Mouse (Mus musculus) spleen, adult 2 months (tissue): ENCODE measurements at regions not wholly inside any gene's neighbourhood (a gene's known extent, or its start where the extent isn't known, plus 50 kb on each side); places are given as distances from the start of the nearest gene placed in this dataset.

ENCODE experiments used
- DNase-seq, 2 experiments: peaks; one replicate each; pipeline versions ENCODE4 v3.0.0 to v3.0.0-alpha.2; 2012 to 2021; ENCODE audit warnings: low spot score in 2 of 2, low read depth in 1 of 2
- H3K27ac ChIP-seq: fragments of 200-500 bp; 2 replicates; pipeline ENCODE4 v1.5.1; 2012; ENCODE audit warnings: low read length, inconsistent platforms; ENCODE audit not compliant: insufficient read depth
- H3K27me3 ChIP-seq: fragments of 200-500 bp; 2 replicates; pipeline ENCODE4 v1.6.1; 2012; ENCODE audit warnings: mild to moderate bottlenecking, moderate library complexity, low read length, inconsistent platforms; ENCODE audit not compliant: control insufficient read depth, insufficient read depth
- H3K36me3 ChIP-seq: fragments of 200-500 bp; 2 replicates; pipeline ENCODE4 v1.6.1; 2012; ENCODE audit warnings: mild to moderate bottlenecking, low read length, inconsistent platforms; ENCODE audit not compliant: control insufficient read depth, insufficient read depth
- H3K4me1 ChIP-seq: fragments of 200-500 bp; 2 replicates; pipeline ENCODE4 v1.6.1; 2011; ENCODE audit warnings: inconsistent platforms; ENCODE audit not compliant: control insufficient read depth, insufficient read depth, insufficient read length
- H3K4me3 ChIP-seq: fragments of 200-500 bp; 2 replicates; pipeline ENCODE4 v1.5.1; 2011; ENCODE audit warnings: mild to moderate bottlenecking, inconsistent platforms; ENCODE audit not compliant: insufficient read depth, insufficient read length; ENCODE audit errors: extremely low read depth
- CTCF ChIP-seq: fragments of 200-500 bp; IDR thresholded peaks from 2 replicates; pipeline ENCODE4 v1.5.1; 2011; ENCODE audit warnings: mild to moderate bottlenecking, inconsistent platforms; ENCODE audit not compliant: insufficient read depth, insufficient read length, insufficient replicate concordance; ENCODE audit errors: extremely low read depth
- POLR2A ChIP-seq: fragments of 200-500 bp; IDR thresholded peaks from 2 replicates; pipeline ENCODE4 v1.6.1; 2011; ENCODE audit warnings: low read depth, low read length, inconsistent platforms
- WGBS: fragments of 180-500 bp; shearing (Covaris S2); methylation state at CpG from one replicate; pipeline ENCODE4 v1.1.7; 2018; 5-methylcytosine and 5-hydroxymethylcytosine counted together

DNA sequence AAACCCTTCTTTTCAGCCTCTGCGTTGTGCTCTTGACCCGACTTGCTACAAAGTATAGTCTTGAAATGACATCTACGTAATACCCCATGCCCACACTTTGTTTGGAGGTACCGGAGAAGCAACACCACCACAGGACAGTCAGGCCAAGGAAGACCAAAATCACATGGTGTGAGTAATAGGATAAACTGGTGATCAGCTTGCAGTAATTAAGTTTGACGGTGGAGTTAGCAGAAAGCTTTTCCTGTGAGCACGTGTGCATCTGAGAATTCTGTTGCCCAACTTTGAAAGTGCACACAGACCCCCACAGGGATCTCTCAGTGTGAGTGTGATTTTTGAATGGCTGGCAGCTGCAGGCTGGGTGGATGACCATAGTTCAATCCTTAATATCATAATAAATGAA lies 114.6 kb upstream of the Smyd2 start:
- 87% methylated on average over 6 of the region's 6 CpGs for WGBS
- Histone ChIP-seq H3K27ac (no peak overlapping the region), H3K27me3 (no peaks in the 10 kb centered on the region), H3K4me3 (no peak overlapping the region), H3K4me1 (no peaks in the 10 kb centered on the region), H3K36me3 (no peaks in the 10 kb centered on the region)
- TF ChIP-seq CTCF = no peak
- TF ChIP-seq POLR2A = no peak
- no peak for DNase-seq

DNA sequence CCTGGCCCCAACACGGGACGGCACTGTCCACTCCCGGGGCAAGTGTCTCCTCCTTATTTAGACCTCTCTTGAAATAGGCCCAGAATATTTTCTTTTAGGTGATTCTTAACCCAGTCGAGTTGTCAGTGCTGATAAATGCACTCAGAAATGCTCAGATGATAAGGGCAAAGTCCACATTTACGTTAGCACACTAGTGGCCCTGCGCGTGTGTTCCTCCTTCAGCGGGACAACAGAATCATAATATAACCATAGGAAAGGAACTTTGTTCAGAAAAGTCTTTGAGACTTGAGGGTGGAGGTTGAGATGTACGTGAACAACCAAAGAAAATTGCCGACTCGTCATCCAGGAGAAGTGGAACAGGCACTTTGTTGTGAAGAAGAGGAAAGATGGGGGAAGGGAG lies 113.8 kb upstream of the Smyd2 start:
- Histone ChIP-seq H3K27me3 (no peaks in the 10 kb centered on the region), H3K4me3 (no peak overlapping the region), H3K27ac (no peak overlapping the region), H3K4me1 (no peaks in the 10 kb centered on the region), H3K36me3 (no peaks in the 10 kb centered on the region)
- no peak for TF ChIP-seq POLR2A
- DNase-seq = no peak
- 84% methylated on average over 11 of the region's 11 CpGs for WGBS

DNA sequence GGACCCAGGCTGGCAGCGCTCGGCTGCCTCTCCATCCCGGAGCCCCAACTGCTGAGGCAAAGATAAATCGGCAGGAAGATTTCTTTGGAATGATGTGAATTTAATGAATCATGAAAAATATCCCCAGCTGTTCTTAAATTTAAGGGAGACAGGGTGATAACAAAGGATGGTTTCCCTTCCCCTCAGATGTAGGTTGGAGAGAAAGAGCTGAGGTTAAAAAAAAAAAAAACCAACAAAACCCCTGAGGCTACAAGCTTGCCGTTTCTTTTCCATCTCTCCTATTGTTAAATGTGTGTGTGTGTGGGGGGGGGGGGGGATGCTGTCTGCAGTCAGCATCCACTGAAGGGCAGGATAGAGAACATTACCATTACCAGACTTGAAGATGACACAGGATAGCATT lies 111.9 kb upstream of the Smyd2 start:
- Histone ChIP-seq H3K4me1 (no peaks in the 10 kb centered on the region), H3K27me3 (no peaks in the 10 kb centered on the region), H3K4me3 (no peak overlapping the region), H3K27ac (no peak overlapping the region), H3K36me3 (no peaks in the 10 kb centered on the region)
- TF ChIP-seq POLR2A = no peak
- TF ChIP-seq CTCF = no peak
- 76% methylated on average over 5 of the region's 5 CpGs for whole genome bisulfite sequencing
- no peak for DNase-seq

DNA sequence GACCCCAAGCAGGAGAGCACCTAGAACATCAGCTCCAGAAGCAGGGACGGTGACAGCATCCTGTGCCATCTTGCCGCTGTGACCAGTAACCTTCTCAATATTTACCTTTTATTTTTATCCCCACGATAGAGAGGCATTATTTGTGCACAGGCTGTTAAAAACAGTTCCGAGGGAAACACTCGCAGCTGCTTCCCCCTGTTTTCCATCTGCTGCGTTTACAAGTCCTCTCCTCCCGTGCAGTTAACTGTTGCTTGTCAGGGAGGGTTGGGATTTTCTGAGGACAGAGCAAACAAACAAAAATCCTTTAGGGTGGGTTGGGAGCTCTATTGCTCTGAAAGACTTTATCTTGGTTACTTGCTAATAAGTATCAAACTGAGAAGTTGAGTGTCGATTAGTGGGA lies 105.4 kb upstream of the Smyd2 start:
- DNase-seq = no peak
- no peaks in the 10 kb centered on the region for H3K36me3 ChIP-seq
- H3K4me1 ChIP-seq = no peaks in the 10 kb centered on the region
- H3K4me3 ChIP-seq = no peak overlapping the region
- 44% methylated on average over 8 of the region's 8 CpGs for WGBS
- no peaks in the 10 kb centered on the region for H3K27me3 ChIP-seq
- H3K27ac ChIP-seq = no peak overlapping the region
- TF ChIP-seq POLR2A (no peak), CTCF (no peak)

DNA sequence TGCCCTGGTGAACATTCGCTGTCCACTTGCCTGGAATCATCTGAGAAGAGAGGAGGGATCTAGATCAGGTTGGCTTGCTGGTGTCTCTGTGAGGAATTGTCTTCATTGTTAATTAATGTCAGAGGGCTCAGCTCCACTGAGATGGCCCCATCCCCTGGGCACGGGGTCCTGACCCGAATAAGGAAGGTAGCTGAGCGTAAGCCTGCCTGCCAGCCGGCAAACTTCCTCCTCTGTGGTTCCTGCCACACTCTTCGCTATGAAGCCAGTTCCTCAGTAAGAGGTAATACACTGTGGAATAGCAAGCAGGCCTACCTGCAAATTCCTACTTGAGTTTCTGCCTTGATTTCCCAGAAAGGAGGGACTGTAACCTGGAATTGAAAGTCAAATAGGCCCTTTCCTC lies 87.3 kb upstream of the Smyd2 start:
- no peak overlapping the region for H3K27ac ChIP-seq
- TF ChIP-seq POLR2A = no peak
- no peak for TF ChIP-seq CTCF
- H3K4me3 ChIP-seq = no peak overlapping the region
- no peak for DNase-seq
- H3K27me3 ChIP-seq = no peaks in the 10 kb centered on the region
- H3K36me3 ChIP-seq = no peaks in the 10 kb centered on the region
- H3K4me1 ChIP-seq = no peaks in the 10 kb centered on the region
- WGBS = 19% methylated on average over 6 of the region's 6 CpGs

DNA sequence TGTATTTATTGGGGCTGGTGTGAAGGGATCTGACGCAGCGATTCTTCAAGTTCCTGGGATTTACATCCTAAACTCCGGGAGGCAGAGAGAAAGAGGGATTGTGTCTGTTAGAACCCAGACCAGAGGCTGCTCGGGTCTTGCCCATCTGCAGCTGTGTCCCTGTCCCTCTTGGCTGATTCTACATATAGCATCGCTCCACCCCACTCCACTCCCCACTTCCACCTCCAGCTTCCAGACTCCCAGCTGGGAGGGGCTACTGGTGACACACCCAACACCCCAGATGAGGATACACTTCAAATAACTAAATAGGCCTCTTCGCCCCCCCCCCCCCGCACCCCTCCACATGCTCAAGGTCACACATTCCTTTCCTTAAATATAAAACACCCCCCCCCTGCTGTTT lies 85.1 kb upstream of the Smyd2 start:
- Histone ChIP-seq H3K27ac (no peak overlapping the region), H3K4me3 (no peak overlapping the region), H3K27me3 (no peaks in the 10 kb centered on the region), H3K4me1 (no peaks in the 10 kb centered on the region), H3K36me3 (no peaks in the 10 kb centered on the region)
- no peak for TF ChIP-seq POLR2A
- TF ChIP-seq CTCF = no peak
- WGBS = 70% methylated on average over 7 of the region's 7 CpGs
- DNase-seq = no peak

DNA sequence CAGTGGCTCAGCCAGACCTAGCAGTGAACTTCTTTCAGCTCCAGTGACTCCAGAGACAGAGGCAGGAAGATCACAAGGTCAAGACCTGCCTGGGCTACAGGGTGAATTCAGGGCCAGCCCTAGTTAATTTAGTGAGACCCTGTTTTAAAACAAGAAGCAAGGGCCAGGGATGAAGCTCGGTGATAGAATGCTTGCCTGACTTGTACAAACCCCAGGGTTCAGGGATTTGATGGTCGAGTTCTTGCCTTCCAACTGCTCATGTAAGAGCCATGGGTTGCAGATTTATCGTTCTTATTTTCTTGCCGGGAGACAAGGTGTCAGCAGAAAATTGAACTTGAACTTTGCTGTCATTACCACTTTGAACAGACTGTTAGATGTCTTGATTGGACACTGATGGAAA lies 78.9 kb upstream of the Smyd2 start:
- no peaks in the 10 kb centered on the region for H3K36me3 ChIP-seq
- no peak overlapping the region for H3K4me3 ChIP-seq
- no peak for TF ChIP-seq POLR2A
- no peak for TF ChIP-seq CTCF
- 88% methylated on average over 4 of the region's 4 CpGs for WGBS
- no peaks in the 10 kb centered on the region for H3K4me1 ChIP-seq
- DNase-seq = no peak
- no peak overlapping the region for H3K27ac ChIP-seq
- H3K27me3 ChIP-seq = no peaks in the 10 kb centered on the region
